Mouse (Mus musculus) MEL (cell line): Measurements from ENCODE around the gene Prkd2. TPM values are rescaled to one million over a fixed set of nuclear protein-coding genes. Genes with fewer than 3 reads are reported as not detected.
A peak's percentile ranks its signal among the peaks of the same experiment; 100 is the strongest.

Source experiments
- DNase-seq: peaks from one replicate; pipeline ENCODE4 v3.0.0; 2011; ENCODE audit warnings: low read depth, low spot score
- H3K27ac ChIP-seq: 2 replicates; pipeline ENCODE4 v1.5.1; 2012; ENCODE audit warnings: low read depth, mild to moderate bottlenecking, control low read depth, low read length, moderate library complexity; ENCODE audit not compliant: control insufficient read depth
- H3K27me3 ChIP-seq, 2 experiments: fragments of 150-350 bp in 1 of 2; sonication (generic) in 1 of 2; 2 replicates each; pipeline ENCODE4 v1.6.1; 2012; ENCODE audit warnings: low read length in 2 of 2, mild to moderate bottlenecking in 2 of 2, improper control_type of control experiment in 1 of 2, moderate library complexity in 1 of 2; ENCODE audit not compliant: insufficient read depth in 2 of 2, control insufficient read depth in 1 of 2
- H3K36me3 ChIP-seq, 2 experiments: 2 replicates each; pipeline ENCODE4 v1.6.1; 2012 to 2014; ENCODE audit warnings: low read length in 2 of 2, improper control_type of control experiment in 1 of 2, inconsistent platforms in 1 of 2, mild to moderate bottlenecking in 1 of 2; ENCODE audit not compliant: insufficient read depth in 2 of 2, control insufficient read depth in 1 of 2
- H3K4me1 ChIP-seq, 2 experiments: fragments of 150-350 bp in 1 of 2; sonication (generic) in 1 of 2; 2 replicates each; pipeline ENCODE4 v1.6.1; 2012; ENCODE audit warnings: low read length in 2 of 2, improper control_type of control experiment in 1 of 2, mild to moderate bottlenecking in 1 of 2; ENCODE audit not compliant: insufficient read depth in 2 of 2, control insufficient read depth in 1 of 2
- H3K4me3 ChIP-seq, 2 experiments: fragments of 150-350 bp in 1 of 2; sonication (generic) in 1 of 2; 2 replicates each; pipeline ENCODE4 v1.5.1; 2012; ENCODE audit warnings: low read depth in 2 of 2, low read length in 2 of 2, mild to moderate bottlenecking in 2 of 2, moderate library complexity in 2 of 2, control low read depth in 1 of 2, improper control_type of control experiment in 1 of 2; ENCODE audit not compliant: control insufficient read depth in 1 of 2, insufficient read depth in 1 of 2
- H3K79me2 ChIP-seq: 2 replicates; pipeline ENCODE4 v1.6.1; 2012; ENCODE audit warnings: mild to moderate bottlenecking, low read length, moderate library complexity; ENCODE audit not compliant: control insufficient read depth, poor library complexity, insufficient read depth
- H3K9ac ChIP-seq: 2 replicates; pipeline ENCODE4 v1.6.1; 2012; ENCODE audit warnings: low read depth, mild to moderate bottlenecking, control low read depth, low read length, moderate library complexity; ENCODE audit not compliant: control insufficient read depth, poor library complexity, severe bottlenecking
- H3K9me3 ChIP-seq: fragments of 150-350 bp; sonication (generic); replicated peaks from 2 replicates; pipeline ENCODE4 v1.6.1; 2012; ENCODE audit warnings: mild to moderate bottlenecking, low read length, improper control_type of control experiment, moderate library complexity; ENCODE audit not compliant: insufficient read depth
- EP300 ChIP-seq, 2 experiments: IDR thresholded peaks; 2 replicates each; pipeline ENCODE4 v1.6.1; 2011; ENCODE audit warnings: improper control_type of control experiment in 2 of 2, low read length in 2 of 2, low read depth in 1 of 2, mild to moderate bottlenecking in 1 of 2
- GABPA ChIP-seq: IDR thresholded peaks from 2 replicates; pipeline ENCODE4 v1.6.1; 2012; ENCODE audit warnings: low read depth, mild to moderate bottlenecking, inconsistent platforms, low read length, improper control_type of control experiment, moderate library complexity
- HCFC1 ChIP-seq: IDR thresholded peaks from 2 replicates; pipeline ENCODE4 v1.6.1; 2012; ENCODE audit warnings: low read depth, mild to moderate bottlenecking, inconsistent platforms, low read length, improper control_type of control experiment, moderate library complexity
- JUND ChIP-seq: IDR thresholded peaks from 2 replicates; pipeline ENCODE4 v1.6.1; 2011; ENCODE audit warnings: low read depth, mild to moderate bottlenecking, improper control_type of control experiment, low read length
- KAT2A ChIP-seq: conservative IDR thresholded peaks from 2 replicates; pipeline ENCODE4 v1.6.1; 2012; ENCODE audit warnings: low read depth, low read length, improper control_type of control experiment, inconsistent platforms
- MYB ChIP-seq: IDR thresholded peaks from 2 replicates; pipeline ENCODE4 v1.6.1; 2011; ENCODE audit warnings: mild to moderate bottlenecking, low read depth, low read length, improper control_type of control experiment
- NELFE ChIP-seq: IDR thresholded peaks from 2 replicates; pipeline ENCODE4 v1.6.1; 2011; ENCODE audit warnings: low read depth, low read length, improper control_type of control experiment
- NRF1 ChIP-seq: IDR thresholded peaks from 2 replicates; pipeline ENCODE4 v1.6.1; 2014; ENCODE audit warnings: low read depth, mild to moderate bottlenecking, inconsistent platforms, low read length, improper control_type of control experiment, moderate library complexity; ENCODE audit not compliant: poor library complexity, insufficient read depth, severe bottlenecking
- POLR2A ChIP-seq, 2 experiments: IDR thresholded peaks; 2 replicates each; pipeline ENCODE4 v1.6.1; 2011 to 2012; ENCODE audit warnings: low read length in 2 of 2, mild to moderate bottlenecking in 2 of 2, control low read depth in 1 of 2, improper control_type of control experiment in 1 of 2, low read depth in 1 of 2, moderate library complexity in 1 of 2; ENCODE audit not compliant: control insufficient read depth in 1 of 2, insufficient read depth in 1 of 2, poor library complexity in 1 of 2
- POLR2AphosphoS2 ChIP-seq: IDR thresholded peaks from 2 replicates; pipeline ENCODE4 v1.6.1; 2011; ENCODE audit warnings: low read length, improper control_type of control experiment
- POLR2AphosphoS5 ChIP-seq: IDR thresholded peaks from 2 replicates; pipeline ENCODE4 v1.6.1; 2012; ENCODE audit warnings: low read depth, borderline replicate concordance, mild to moderate bottlenecking, inconsistent platforms, low read length, moderate library complexity, mixed read lengths
- RAD21 ChIP-seq: IDR thresholded peaks from 2 replicates; pipeline ENCODE4 v1.6.1; 2011; ENCODE audit warnings: mild to moderate bottlenecking, low read depth, low read length, improper control_type of control experiment
- UBTF ChIP-seq: IDR thresholded peaks from 2 replicates; pipeline ENCODE4 v1.6.1; 2012; ENCODE audit warnings: low read depth, mild to moderate bottlenecking, inconsistent platforms, low read length, improper control_type of control experiment, moderate library complexity, borderline replicate concordance; ENCODE audit not compliant: insufficient read depth
- ZKSCAN1 ChIP-seq: IDR thresholded peaks from 2 replicates; pipeline ENCODE4 v1.6.1; 2012; ENCODE audit warnings: low read depth, mild to moderate bottlenecking, inconsistent platforms, low read length, improper control_type of control experiment, moderate library complexity
- ZMIZ1 ChIP-seq: IDR thresholded peaks from 2 replicates; pipeline ENCODE4 v1.6.1; 2012; ENCODE audit warnings: low read depth, mild to moderate bottlenecking, inconsistent platforms, low read length, improper control_type of control experiment, moderate library complexity
- polyA plus RNA-seq, 2 experiments: library from polyadenylated mRNA; stranded (reverse) in 1 of 2; unstranded in 1 of 2; fragments of >175 nt in 1 of 2; fragments of >200 nt in 1 of 2; gene quantifications; 2 replicates each; pipeline versions ENCODE4 v1.2.1 to v1.2.4; 2012; ENCODE audit warnings: low replicate concordance in 2 of 2, low read depth in 1 of 2; ENCODE audit not compliant: insufficient read length in 2 of 2, insufficient read depth in 1 of 2, missing spikeins in 1 of 2
- total RNA-seq: library from RNA; depleted of rRNA; stranded (reverse); fragments of 300-350 nt; gene quantifications from 2 replicates; pipeline ENCODE4 v1.2.3, GENCODE M21; 2012

Prkd2 gene
- total and polyA plus RNA-seq, 3 experiments = 2.9 to 8.7 TPM; not detected in 1

- TF ChIP-seq POLR2AphosphoS5 (no peak), MYB (no peak), JUND (no peak), UBTF (no peak), GABPA (no peak), POLR2AphosphoS2 (no peak)
- Histone ChIP-seq H3K4me1 (peaks cover 15 to 27% of the 10 kb centered on the region in 2 experiments), H3K27ac (no peak overlapping the region), H3K27me3 (no peaks in the 10 kb centered on the region), H3K79me2 (peaks cover 61% of the 10 kb centered on the region), H3K4me3 (peak overlapping the region; percentile 65 to 99), H3K9me3 (no peaks in the 10 kb centered on the region), H3K9ac (peak overlapping the region; percentile 99), H3K36me3 (peaks cover 2 to 37% of the 10 kb centered on the region in 2 experiments; a peak in 3 of 4 replicates)
- no peak for DNase-seq
Observed at GRCm38 (mm10) chr7:16817693-16818092, 25.0 kb upstream of the Prkd2 start.

- H3K9ac ChIP-seq = no peak overlapping the region
- no peak overlapping the region for H3K4me3 ChIP-seq
- H3K4me1 ChIP-seq = peaks cover 15 to 27% of the 10 kb centered on the region in 2 experiments
- no peak for DNase-seq
- H3K9me3 ChIP-seq = no peaks in the 10 kb centered on the region
- H3K27me3 ChIP-seq = no peaks in the 10 kb centered on the region
- TF ChIP-seq KAT2A = no peak
- TF ChIP-seq NELFE = no peak
- TF ChIP-seq RAD21 = no peak
- no peak for TF ChIP-seq EP300 (IDR thresholded peaks at IDR 0.05; ENCODE audit: low read depth in 1 of 2, low read length in 2 of 2)
- no peak for TF ChIP-seq UBTF
- no peak for TF ChIP-seq ZKSCAN1
- no peak for TF ChIP-seq NRF1
- TF ChIP-seq HCFC1 = no peak
- no peak for TF ChIP-seq ZMIZ1
- TF ChIP-seq POLR2A (IDR thresholded peaks at IDR 0.05; ENCODE audit: control insufficient read depth in 1 of 2, insufficient read depth in 1 of 2, low read depth in 1 of 2, low read length in 2 of 2, poor library complexity in 1 of 2) = no peak
- no peak overlapping the region for H3K27ac ChIP-seq
- peaks cover 61% of the 10 kb centered on the region for H3K79me2 ChIP-seq
- H3K36me3 ChIP-seq = peaks cover 4 to 37% of the 10 kb centered on the region in 2 experiments
Observed at GRCm38 (mm10) chr7:16819794-16820193, 22.9 kb upstream of the Prkd2 start.
